Mouse (Mus musculus): Measurements from ENCODE around the gene Adrm1. TPM values are rescaled to one million over a fixed set of nuclear protein-coding genes. Genes with fewer than 3 reads are reported as not detected.

The Adrm1 gene
- polyA plus RNA-seq, 1 experiment = 148 TPM

- peaks cover 24% of the 10 kb centered on the region for H3K4me1 ChIP-seq (ENCODE audit: control insufficient read depth, insufficient read depth, insufficient read length, low read length)
- no peak overlapping the region for H3K27ac ChIP-seq (ENCODE audit: insufficient read depth, low read depth, low read length)
- H3K4me3 ChIP-seq (ENCODE audit: low read depth, low read length) = no peak overlapping the region
- H3K36me3 ChIP-seq (ENCODE audit: control insufficient read depth, insufficient read depth, low read length) = no peaks in the 10 kb centered on the region
- WGBS = 66% methylated on average over 5 of the region's 5 CpGs
- TF ChIP-seq CTCF (IDR thresholded peaks at IDR 0.05; ENCODE audit: extremely low read depth, insufficient read length, insufficient replicate concordance, low read depth, low read length) = no peak
- no peak for TF ChIP-seq POLR2A (IDR thresholded peaks at IDR 0.05; ENCODE audit: low read depth, low read length)
- H3K27me3 ChIP-seq (ENCODE audit: control insufficient read depth, insufficient read depth, low read length) = no peaks in the 10 kb centered on the region
Measured at GRCm38 (mm10) chr2:180216921-180217320, 45.6 kb downstream of the Adrm1 start.

DNA sequence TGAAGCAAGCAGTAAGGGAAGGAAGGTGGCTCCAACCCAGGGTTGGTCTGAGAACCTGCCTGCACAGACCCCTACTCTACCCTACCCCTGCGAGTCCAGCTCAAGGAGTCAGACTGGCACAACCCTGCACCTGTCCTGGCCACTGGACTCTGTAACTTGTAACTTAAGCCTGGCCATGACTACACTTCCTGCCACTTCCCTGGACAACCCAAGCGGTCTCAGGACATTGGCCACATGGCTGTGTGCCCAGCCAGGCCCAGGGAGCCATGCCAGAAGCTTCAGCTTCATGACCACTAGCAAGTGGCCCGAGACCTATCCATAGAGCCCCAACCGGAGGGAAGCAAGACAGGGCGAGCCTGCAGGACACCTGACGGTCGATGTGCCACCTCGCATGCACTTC lies 46.3 kb downstream of the Adrm1 start:
- Histone ChIP-seq H3K27me3 (ENCODE audit: control insufficient read depth, insufficient read depth, low read length) (no peaks in the 10 kb centered on the region), H3K27ac (ENCODE audit: insufficient read depth, low read depth, low read length) (peak overlapping the region; percentile 56), H3K36me3 (ENCODE audit: control insufficient read depth, insufficient read depth, low read length) (no peaks in the 10 kb centered on the region), H3K4me3 (ENCODE audit: low read depth, low read length) (no peak overlapping the region), H3K4me1 (ENCODE audit: control insufficient read depth, insufficient read depth, insufficient read length, low read length) (peaks cover 24% of the 10 kb centered on the region)
- TF ChIP-seq POLR2A (IDR thresholded peaks at IDR 0.05; ENCODE audit: low read depth, low read length) = no peak
- WGBS = 78% methylated on average over 8 of the region's 8 CpGs

DNA sequence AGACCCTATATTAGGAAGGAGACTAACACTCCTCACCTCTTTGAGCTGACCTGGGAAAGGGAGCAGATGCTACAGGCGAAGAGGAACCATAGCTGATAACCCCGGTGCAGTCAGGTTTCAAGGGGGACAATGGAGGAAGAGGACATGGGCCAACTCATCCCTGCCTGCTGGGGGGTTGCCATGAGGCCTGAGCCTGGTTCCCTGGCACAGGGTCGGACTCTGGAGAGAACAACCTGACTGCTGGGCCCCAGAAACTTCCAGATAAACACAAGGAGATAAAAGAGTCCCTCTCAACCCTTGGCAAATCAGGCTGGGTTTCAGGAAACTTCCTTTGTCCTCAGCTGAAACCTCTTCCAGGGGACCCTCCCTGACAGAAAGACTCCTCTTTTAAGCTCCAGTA lies 47.0 kb downstream of the Adrm1 start:
- peaks cover 24% of the 10 kb centered on the region for H3K4me1 ChIP-seq (ENCODE audit: control insufficient read depth, insufficient read depth, insufficient read length, low read length)
- 54% methylated on average over 3 of the region's 3 CpGs for WGBS

GRCm38 (mm10) chr2:180218677-180219076 lies 47.4 kb downstream of the Adrm1 start:
- peak overlapping the region; percentile 56 for H3K27ac ChIP-seq (ENCODE audit: insufficient read depth, low read depth, low read length)
- H3K4me1 ChIP-seq (ENCODE audit: control insufficient read depth, insufficient read depth, insufficient read length, low read length) = peaks cover 24% of the 10 kb centered on the region
- TF ChIP-seq POLR2A (IDR thresholded peaks at IDR 0.05; ENCODE audit: low read depth, low read length) = no peak
- TF ChIP-seq CTCF (IDR thresholded peaks at IDR 0.05; ENCODE audit: extremely low read depth, insufficient read length, insufficient replicate concordance, low read depth, low read length) = no peak
- H3K4me3 ChIP-seq (ENCODE audit: low read depth, low read length) = no peak overlapping the region
- no peaks in the 10 kb centered on the region for H3K27me3 ChIP-seq (ENCODE audit: control insufficient read depth, insufficient read depth, low read length)
- 54% methylated on average over 5 of the region's 5 CpGs for WGBS
- H3K36me3 ChIP-seq (ENCODE audit: control insufficient read depth, insufficient read depth, low read length) = no peaks in the 10 kb centered on the region

More for the DNA sequence above, 47.0 kb downstream of the Adrm1 start:
- Histone ChIP-seq H3K27ac (ENCODE audit: insufficient read depth, low read depth, low read length) (peak overlapping the region; percentile 56), H3K27me3 (ENCODE audit: control insufficient read depth, insufficient read depth, low read length) (no peaks in the 10 kb centered on the region), H3K4me3 (ENCODE audit: low read depth, low read length) (no peak overlapping the region), H3K36me3 (ENCODE audit: control insufficient read depth, insufficient read depth, low read length) (no peaks in the 10 kb centered on the region)
- TF ChIP-seq CTCF (IDR thresholded peaks at IDR 0.05; ENCODE audit: extremely low read depth, insufficient read length, insufficient replicate concordance, low read depth, low read length) (no peak), POLR2A (IDR thresholded peaks at IDR 0.05; ENCODE audit: low read depth, low read length) (no peak)

- Histone ChIP-seq H3K27me3 (ENCODE audit: control insufficient read depth, insufficient read depth, low read length) (no peaks in the 10 kb centered on the region), H3K27ac (ENCODE audit: insufficient read depth, low read depth, low read length) (peak overlapping the region; percentile 24), H3K36me3 (ENCODE audit: control insufficient read depth, insufficient read depth, low read length) (no peaks in the 10 kb centered on the region), H3K4me1 (ENCODE audit: control insufficient read depth, insufficient read depth, insufficient read length, low read length) (peaks cover 18% of the 10 kb centered on the region), H3K4me3 (ENCODE audit: low read depth, low read length) (no peak overlapping the region)
- WGBS = 78% methylated on average over 15 of the region's 15 CpGs
- TF ChIP-seq POLR2A (IDR thresholded peaks at IDR 0.05; ENCODE audit: low read depth, low read length) (no peak), CTCF (IDR thresholded peaks at IDR 0.05; ENCODE audit: extremely low read depth, insufficient read length, insufficient replicate concordance, low read depth, low read length) (no peak)
Measured at GRCm38 (mm10) chr2:180219145-180219943, 48.1 kb downstream of the Adrm1 start.

- TF ChIP-seq CTCF (IDR thresholded peaks at IDR 0.05; ENCODE audit: extremely low read depth, insufficient read length, insufficient replicate concordance, low read depth, low read length) = no peak
- TF ChIP-seq POLR2A (IDR thresholded peaks at IDR 0.05; ENCODE audit: low read depth, low read length) = no peak
- H3K27me3 ChIP-seq (ENCODE audit: control insufficient read depth, insufficient read depth, low read length) = peaks cover 7% of the 10 kb centered on the region
- no peaks in the 10 kb centered on the region for H3K36me3 ChIP-seq (ENCODE audit: control insufficient read depth, insufficient read depth, low read length)
- H3K27ac ChIP-seq (ENCODE audit: insufficient read depth, low read depth, low read length) = no peak overlapping the region
- H3K4me3 ChIP-seq (ENCODE audit: low read depth, low read length) = no peak overlapping the region
- H3K4me1 ChIP-seq (ENCODE audit: control insufficient read depth, insufficient read depth, insufficient read length, low read length) = peaks cover 13% of the 10 kb centered on the region
- WGBS = 34% methylated on average over 9 of the region's 9 CpGs
Measured at GRCm38 (mm10) chr2:180220165-180220564, 48.9 kb downstream of the Adrm1 start.

GRCm38 (mm10) chr2:180221051-180221450 lies 49.8 kb downstream of the Adrm1 start:
- Histone ChIP-seq H3K27ac (ENCODE audit: insufficient read depth, low read depth, low read length) (no peak overlapping the region), H3K36me3 (ENCODE audit: control insufficient read depth, insufficient read depth, low read length) (no peaks in the 10 kb centered on the region), H3K27me3 (ENCODE audit: control insufficient read depth, insufficient read depth, low read length) (peaks cover 11% of the 10 kb centered on the region), H3K4me3 (ENCODE audit: low read depth, low read length) (no peak overlapping the region), H3K4me1 (ENCODE audit: control insufficient read depth, insufficient read depth, insufficient read length, low read length) (peaks cover 15% of the 10 kb centered on the region)
- 83% methylated on average over 9 of the region's 9 CpGs for WGBS
- TF ChIP-seq POLR2A (IDR thresholded peaks at IDR 0.05; ENCODE audit: low read depth, low read length) = no peak
- TF ChIP-seq CTCF (IDR thresholded peaks at IDR 0.05; ENCODE audit: extremely low read depth, insufficient read length, insufficient replicate concordance, low read depth, low read length) = no peak
